Mouse (Mus musculus) MEL (cell line): Measurements from ENCODE around the gene Arl13b. TPM values are rescaled to one million over a fixed set of nuclear protein-coding genes. Genes with fewer than 3 reads are reported as not detected.

Experiments
- DNase-seq: peaks from one replicate; pipeline ENCODE4 v3.0.0; 2011; ENCODE audit warnings: low read depth, low spot score
- H3K27ac ChIP-seq: 2 replicates; pipeline ENCODE4 v1.5.1; 2012; ENCODE audit warnings: low read depth, mild to moderate bottlenecking, control low read depth, low read length, moderate library complexity; ENCODE audit not compliant: control insufficient read depth
- H3K27me3 ChIP-seq, 2 experiments: fragments of 150-350 bp in 1 of 2; sonication (generic) in 1 of 2; 2 replicates each; pipeline ENCODE4 v1.6.1; 2012; ENCODE audit warnings: low read length in 2 of 2, mild to moderate bottlenecking in 2 of 2, improper control_type of control experiment in 1 of 2, moderate library complexity in 1 of 2; ENCODE audit not compliant: insufficient read depth in 2 of 2, control insufficient read depth in 1 of 2
- H3K36me3 ChIP-seq, 2 experiments: 2 replicates each; pipeline ENCODE4 v1.6.1; 2012 to 2014; ENCODE audit warnings: low read length in 2 of 2, improper control_type of control experiment in 1 of 2, inconsistent platforms in 1 of 2, mild to moderate bottlenecking in 1 of 2; ENCODE audit not compliant: insufficient read depth in 2 of 2, control insufficient read depth in 1 of 2
- H3K4me1 ChIP-seq, 2 experiments: fragments of 150-350 bp in 1 of 2; sonication (generic) in 1 of 2; 2 replicates each; pipeline ENCODE4 v1.6.1; 2012; ENCODE audit warnings: low read length in 2 of 2, improper control_type of control experiment in 1 of 2, mild to moderate bottlenecking in 1 of 2; ENCODE audit not compliant: insufficient read depth in 2 of 2, control insufficient read depth in 1 of 2
- H3K4me3 ChIP-seq, 2 experiments: fragments of 150-350 bp in 1 of 2; sonication (generic) in 1 of 2; 2 replicates each; pipeline ENCODE4 v1.5.1; 2012; ENCODE audit warnings: low read depth in 2 of 2, low read length in 2 of 2, mild to moderate bottlenecking in 2 of 2, moderate library complexity in 2 of 2, control low read depth in 1 of 2, improper control_type of control experiment in 1 of 2; ENCODE audit not compliant: control insufficient read depth in 1 of 2, insufficient read depth in 1 of 2
- H3K79me2 ChIP-seq: 2 replicates; pipeline ENCODE4 v1.6.1; 2012; ENCODE audit warnings: mild to moderate bottlenecking, low read length, moderate library complexity; ENCODE audit not compliant: control insufficient read depth, poor library complexity, insufficient read depth
- H3K9ac ChIP-seq: 2 replicates; pipeline ENCODE4 v1.6.1; 2012; ENCODE audit warnings: low read depth, mild to moderate bottlenecking, control low read depth, low read length, moderate library complexity; ENCODE audit not compliant: control insufficient read depth, poor library complexity, severe bottlenecking
- H3K9me3 ChIP-seq: fragments of 150-350 bp; sonication (generic); replicated peaks from 2 replicates; pipeline ENCODE4 v1.6.1; 2012; ENCODE audit warnings: mild to moderate bottlenecking, low read length, improper control_type of control experiment, moderate library complexity; ENCODE audit not compliant: insufficient read depth
- CHD1 ChIP-seq: IDR thresholded peaks from 2 replicates; pipeline ENCODE4 v1.6.1; 2012; ENCODE audit warnings: low read depth, mild to moderate bottlenecking, inconsistent platforms, low read length, improper control_type of control experiment
- CHD2 ChIP-seq: IDR thresholded peaks from 2 replicates; pipeline ENCODE4 v1.6.1; 2011; ENCODE audit warnings: low read length, improper control_type of control experiment
- CTCF ChIP-seq, 3 experiments: IDR thresholded peaks in 2 of 3; conservative IDR thresholded peaks in 1 of 3; 2 replicates each; pipeline ENCODE4 v1.5.1; 2011 to 2012; ENCODE audit warnings: low read length in 3 of 3, low read depth in 2 of 3, mild to moderate bottlenecking in 2 of 3, improper control_type of control experiment in 1 of 3, inconsistent platforms in 1 of 3, mixed read lengths in 1 of 3, moderate library complexity in 1 of 3; ENCODE audit not compliant: control insufficient read depth in 1 of 3, insufficient read depth in 1 of 3, poor library complexity in 1 of 3, severe bottlenecking in 1 of 3
- E2F4 ChIP-seq: IDR thresholded peaks from 2 replicates; pipeline ENCODE4 v1.6.1; 2011; ENCODE audit warnings: low read depth, low read length, improper control_type of control experiment, borderline replicate concordance
- GATA1 ChIP-seq: IDR thresholded peaks from 2 replicates; pipeline ENCODE4 v1.6.1; 2011; ENCODE audit warnings: low read depth, low read length, improper control_type of control experiment
- JUND ChIP-seq: IDR thresholded peaks from 2 replicates; pipeline ENCODE4 v1.6.1; 2011; ENCODE audit warnings: low read depth, mild to moderate bottlenecking, improper control_type of control experiment, low read length
- KAT2A ChIP-seq: conservative IDR thresholded peaks from 2 replicates; pipeline ENCODE4 v1.6.1; 2012; ENCODE audit warnings: low read depth, low read length, improper control_type of control experiment, inconsistent platforms
- MAFK ChIP-seq: IDR thresholded peaks from 2 replicates; pipeline ENCODE4 v1.6.1; 2011; ENCODE audit warnings: low read depth, mild to moderate bottlenecking, low read length, improper control_type of control experiment, borderline replicate concordance
- MAZ ChIP-seq: IDR thresholded peaks from 2 replicates; pipeline ENCODE4 v1.6.1; 2012; ENCODE audit warnings: low read depth, mild to moderate bottlenecking, inconsistent platforms, low read length, improper control_type of control experiment
- MEF2A ChIP-seq: IDR thresholded peaks from 2 replicates; pipeline ENCODE4 v1.6.1; 2014; ENCODE audit warnings: low read depth, mild to moderate bottlenecking, inconsistent platforms, low read length, improper control_type of control experiment; ENCODE audit not compliant: poor library complexity, insufficient replicate concordance, severe bottlenecking; ENCODE audit errors: extremely low read depth
- MYB ChIP-seq: IDR thresholded peaks from 2 replicates; pipeline ENCODE4 v1.6.1; 2011; ENCODE audit warnings: mild to moderate bottlenecking, low read depth, low read length, improper control_type of control experiment
- POLR2AphosphoS2 ChIP-seq: IDR thresholded peaks from 2 replicates; pipeline ENCODE4 v1.6.1; 2011; ENCODE audit warnings: low read length, improper control_type of control experiment
- POLR2AphosphoS5 ChIP-seq: IDR thresholded peaks from 2 replicates; pipeline ENCODE4 v1.6.1; 2012; ENCODE audit warnings: low read depth, borderline replicate concordance, mild to moderate bottlenecking, inconsistent platforms, low read length, moderate library complexity, mixed read lengths
- RCOR1 ChIP-seq: IDR thresholded peaks from 2 replicates; pipeline ENCODE4 v1.6.1; 2012; ENCODE audit warnings: low read depth, mild to moderate bottlenecking, inconsistent platforms, low read length, improper control_type of control experiment
- SIN3A ChIP-seq: IDR thresholded peaks from 2 replicates; pipeline ENCODE4 v1.6.1; 2012; ENCODE audit warnings: low read length, improper control_type of control experiment, inconsistent platforms
- SMC3 ChIP-seq: IDR thresholded peaks from 2 replicates; pipeline ENCODE4 v1.6.1; 2011; ENCODE audit warnings: low read depth, low read length, improper control_type of control experiment
- TBP ChIP-seq: IDR thresholded peaks from 2 replicates; pipeline ENCODE4 v1.8.0; 2011; ENCODE audit warnings: low read depth, low read length, improper control_type of control experiment
- TCF12 ChIP-seq: IDR thresholded peaks from 2 replicates; pipeline ENCODE4 v1.6.1; 2014; ENCODE audit warnings: low read depth, mild to moderate bottlenecking, inconsistent platforms, low read length, improper control_type of control experiment, moderate library complexity
- UBTF ChIP-seq: IDR thresholded peaks from 2 replicates; pipeline ENCODE4 v1.6.1; 2012; ENCODE audit warnings: low read depth, mild to moderate bottlenecking, inconsistent platforms, low read length, improper control_type of control experiment, moderate library complexity, borderline replicate concordance; ENCODE audit not compliant: insufficient read depth
- ZC3H11A ChIP-seq: IDR thresholded peaks from 2 replicates; pipeline ENCODE4 v1.6.1; 2012; ENCODE audit warnings: low read depth, mild to moderate bottlenecking, inconsistent platforms, low read length, improper control_type of control experiment
- ZMIZ1 ChIP-seq: IDR thresholded peaks from 2 replicates; pipeline ENCODE4 v1.6.1; 2012; ENCODE audit warnings: low read depth, mild to moderate bottlenecking, inconsistent platforms, low read length, improper control_type of control experiment, moderate library complexity
- polyA plus RNA-seq, 2 experiments: library from polyadenylated mRNA; stranded (reverse) in 1 of 2; unstranded in 1 of 2; fragments of >175 nt in 1 of 2; fragments of >200 nt in 1 of 2; gene quantifications; 2 replicates each; pipeline versions ENCODE4 v1.2.1 to v1.2.4; 2012; ENCODE audit warnings: low replicate concordance in 2 of 2, low read depth in 1 of 2; ENCODE audit not compliant: insufficient read length in 2 of 2, insufficient read depth in 1 of 2, missing spikeins in 1 of 2
- total RNA-seq: library from RNA; depleted of rRNA; stranded (reverse); fragments of 300-350 nt; gene quantifications from 2 replicates; pipeline ENCODE4 v1.2.3, GENCODE M21; 2012

Arl13b gene
- total and polyA plus RNA-seq, 3 experiments = 3.2 to 4.3 TPM; not detected in 1

DNA sequence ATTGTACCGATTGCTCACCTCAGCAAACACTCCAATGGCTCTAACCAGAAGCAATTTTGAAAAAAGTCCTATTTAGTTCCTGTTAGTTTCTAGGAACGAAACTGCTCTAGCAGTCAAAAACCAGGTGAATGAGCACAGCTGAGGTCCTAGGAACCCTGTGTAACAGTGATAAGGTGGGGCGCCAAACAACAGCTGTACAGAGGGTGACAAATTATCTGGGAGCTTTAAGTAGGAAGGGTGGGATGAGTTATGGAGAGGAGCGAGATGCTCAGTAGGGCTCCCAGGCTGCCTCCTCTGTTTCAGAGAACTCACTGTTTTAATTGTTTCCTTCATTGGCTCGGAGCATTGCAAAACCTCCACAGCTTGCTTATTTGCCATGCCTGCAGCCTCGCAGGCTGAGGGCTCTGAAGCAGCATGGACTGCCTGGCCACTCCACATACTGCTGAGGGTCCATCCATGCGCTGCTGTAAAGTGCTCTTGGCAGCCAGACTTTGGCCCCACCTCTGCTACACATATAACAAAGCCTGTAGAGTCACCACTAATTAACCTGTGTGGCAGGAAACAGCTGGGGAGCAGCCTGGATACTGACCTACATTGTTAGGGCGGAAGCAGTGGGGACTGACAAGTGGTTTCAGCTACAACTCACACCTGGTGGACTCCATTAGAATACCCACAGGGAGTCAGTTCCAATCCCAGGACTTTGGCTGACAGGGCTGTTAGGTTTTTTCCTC, 39.4 kb downstream of the Arl13b start:
- Histone ChIP-seq H3K9ac (no peak overlapping the region), H3K4me3 (no peak overlapping the region)
- no peak for DNase-seq

DNA sequence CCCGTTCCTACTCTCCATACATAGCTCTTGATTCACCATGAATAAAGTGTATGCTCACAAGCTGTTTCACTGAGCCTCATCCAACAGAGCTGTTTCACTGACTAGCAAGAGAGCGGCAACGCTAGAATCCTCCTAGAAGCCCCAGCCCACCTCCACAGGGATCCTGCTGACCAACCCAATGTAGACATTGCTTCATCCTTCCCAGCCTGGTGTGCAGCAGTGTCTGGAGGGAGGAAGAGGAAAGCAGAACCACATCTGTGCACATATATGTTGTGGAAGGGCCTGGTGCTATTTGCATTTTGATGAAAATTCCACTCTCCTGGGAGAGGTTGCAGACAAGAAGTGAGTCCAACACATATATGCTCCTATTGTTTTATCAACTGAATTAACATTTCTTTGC, 42.2 kb downstream of the Arl13b start:
- Histone ChIP-seq H3K79me2 (no peaks in the 10 kb centered on the region), H3K36me3 (no peaks in the 10 kb centered on the region), H3K27ac (no peak overlapping the region), H3K9ac (no peak overlapping the region), H3K27me3 (no peaks in the 10 kb centered on the region), H3K9me3 (no peaks in the 10 kb centered on the region), H3K4me3 (no peak overlapping the region), H3K4me1 (no peaks in the 10 kb centered on the region)
- TF ChIP-seq POLR2AphosphoS5 = no peak
- TF ChIP-seq E2F4 = no peak
- no peak for TF ChIP-seq TBP
- no peak for DNase-seq

More for the DNA sequence above, 39.4 kb downstream of the Arl13b start:
- H3K9me3 ChIP-seq = no peaks in the 10 kb centered on the region
- H3K27ac ChIP-seq = no peak overlapping the region
- H3K4me1 ChIP-seq = peaks cover 0 to 3% of the 10 kb centered on the region in 2 experiments; a peak in 1 of 4 replicates
- TF ChIP-seq E2F4 (no peak), ZC3H11A (no peak), SIN3A (no peak), MAZ (no peak), SMC3 (no peak), TCF12 (no peak), UBTF (no peak), RCOR1 (no peak), ZMIZ1 (no peak), MAFK (no peak)
- H3K27me3 ChIP-seq = no peaks in the 10 kb centered on the region
- H3K36me3 ChIP-seq = peaks cover 0 to 2% of the 10 kb centered on the region in 2 experiments; a peak in 1 of 4 replicates
- H3K79me2 ChIP-seq = no peaks in the 10 kb centered on the region

DNA sequence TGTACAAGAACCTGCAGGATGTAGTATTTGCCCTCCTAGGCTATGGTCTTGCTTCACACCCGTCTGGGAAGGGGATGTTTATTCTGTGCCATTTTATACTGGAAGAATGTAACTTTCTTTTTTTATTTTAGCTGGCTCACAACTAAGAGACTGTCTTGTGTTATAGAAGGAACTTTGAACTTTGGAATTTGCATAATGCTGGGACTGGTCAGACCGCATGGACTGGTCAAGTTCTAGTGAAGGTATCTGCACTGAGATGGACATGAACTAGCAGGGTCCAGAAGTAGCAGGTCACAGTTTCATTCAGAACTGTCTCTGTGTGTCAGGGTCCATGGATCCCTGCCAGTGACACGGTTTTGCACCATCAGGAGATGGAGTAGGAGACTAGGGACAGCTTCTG, 47.0 kb downstream of the Arl13b start:
- no peak for DNase-seq

More for the DNA sequence above, 47.0 kb downstream of the Arl13b start:
- Histone ChIP-seq H3K9ac (no peak overlapping the region), H3K79me2 (no peaks in the 10 kb centered on the region), H3K27ac (no peak overlapping the region), H3K36me3 (no peaks in the 10 kb centered on the region), H3K27me3 (no peaks in the 10 kb centered on the region), H3K4me1 (no peaks in the 10 kb centered on the region), H3K9me3 (no peaks in the 10 kb centered on the region), H3K4me3 (no peak overlapping the region)
- no peak for TF ChIP-seq CHD2
- no peak for TF ChIP-seq CHD1
- TF ChIP-seq MYB = no peak
- no peak for TF ChIP-seq JUND
- TF ChIP-seq POLR2AphosphoS5 = no peak
- TF ChIP-seq MEF2A = no peak
- TF ChIP-seq ZMIZ1 = no peak
- TF ChIP-seq CTCF (IDR thresholded peaks at IDR 0.05 in 2 of 3, conservative IDR thresholded peaks at IDR 0.05 in 1 of 3; ENCODE audit: control insufficient read depth in 1 of 3, insufficient read depth in 1 of 3, low read depth in 2 of 3, low read length in 3 of 3, poor library complexity in 1 of 3, severe bottlenecking in 1 of 3) = no peak
- no peak for TF ChIP-seq GATA1
- no peak for TF ChIP-seq POLR2AphosphoS2
- no peak for TF ChIP-seq KAT2A
